Mouse (Mus musculus) heart, embryonic 15.5 days (tissue): ENCODE data around the gene Prkaa2. TPM values are rescaled to one million over a fixed set of nuclear protein-coding genes. Genes with fewer than 3 reads are reported as not detected.

Experiments used
- ATAC-seq: fragments of 200-750 bp; cut with Nextera tagmentation; replicated peaks from 2 replicates; pipeline ENCODE4 v1.8.0; 2017; ENCODE audit warnings: low read depth, moderate TSS enrichment; ENCODE audit not compliant: insufficient number of reproducible peaks, insufficient read depth, low FRiP score
- H3K27ac ChIP-seq: fragments of 300-500 bp; sonication (generic); 2 replicates; pipeline ENCODE4 v1.5.1; 2015; ENCODE audit warnings: mild to moderate bottlenecking, inconsistent platforms
- H3K27me3 ChIP-seq: fragments of 300-500 bp; sonication (generic); 2 replicates; pipeline ENCODE4 v1.6.1; 2015; ENCODE audit warnings: inconsistent platforms
- H3K36me3 ChIP-seq: fragments of 300-500 bp; sonication (generic); 2 replicates; pipeline ENCODE4 v1.6.1; 2015; ENCODE audit warnings: mild to moderate bottlenecking, inconsistent platforms
- H3K4me1 ChIP-seq: fragments of 300-500 bp; sonication (generic); replicated peaks from 2 replicates; pipeline ENCODE4 v1.6.1; 2015; ENCODE audit warnings: inconsistent platforms
- H3K4me2 ChIP-seq: fragments of 300-500 bp; sonication (generic); 2 replicates; pipeline ENCODE4 v1.6.1; 2015; ENCODE audit warnings: inconsistent platforms, mild to moderate bottlenecking, moderate library complexity
- H3K4me3 ChIP-seq: fragments of 300-500 bp; sonication (generic); 2 replicates; pipeline ENCODE4 v1.5.1; 2015; ENCODE audit warnings: mild to moderate bottlenecking, inconsistent platforms
- H3K9ac ChIP-seq: fragments of 300-500 bp; sonication (generic); 2 replicates; pipeline ENCODE4 v1.6.1; 2015; ENCODE audit warnings: mild to moderate bottlenecking, inconsistent platforms
- H3K9me3 ChIP-seq: fragments of 300-500 bp; sonication (generic); replicated peaks from 2 replicates; pipeline ENCODE4 v1.6.1; 2016; ENCODE audit warnings: inconsistent platforms
- WGBS: fragments of 180-500 bp; shearing (Covaris S2); methylation state at CpG from one replicate; pipeline ENCODE4 v1.1.7; 2015; ENCODE audit warnings: mixed read lengths; 5-methylcytosine and 5-hydroxymethylcytosine counted together
- polyA plus RNA-seq: library from polyadenylated mRNA; unstranded; fragments of >200 nt; fragmentation: Nextera tagmentation; extraction: Ambion mirVana; gene quantifications from 2 replicates; pipeline ENCODE4 v1.2.1, GENCODE M21; 2015

Prkaa2 gene
- polyA plus RNA-seq, 1 experiment from 2014 or later, result 46.6 TPM

DNA sequence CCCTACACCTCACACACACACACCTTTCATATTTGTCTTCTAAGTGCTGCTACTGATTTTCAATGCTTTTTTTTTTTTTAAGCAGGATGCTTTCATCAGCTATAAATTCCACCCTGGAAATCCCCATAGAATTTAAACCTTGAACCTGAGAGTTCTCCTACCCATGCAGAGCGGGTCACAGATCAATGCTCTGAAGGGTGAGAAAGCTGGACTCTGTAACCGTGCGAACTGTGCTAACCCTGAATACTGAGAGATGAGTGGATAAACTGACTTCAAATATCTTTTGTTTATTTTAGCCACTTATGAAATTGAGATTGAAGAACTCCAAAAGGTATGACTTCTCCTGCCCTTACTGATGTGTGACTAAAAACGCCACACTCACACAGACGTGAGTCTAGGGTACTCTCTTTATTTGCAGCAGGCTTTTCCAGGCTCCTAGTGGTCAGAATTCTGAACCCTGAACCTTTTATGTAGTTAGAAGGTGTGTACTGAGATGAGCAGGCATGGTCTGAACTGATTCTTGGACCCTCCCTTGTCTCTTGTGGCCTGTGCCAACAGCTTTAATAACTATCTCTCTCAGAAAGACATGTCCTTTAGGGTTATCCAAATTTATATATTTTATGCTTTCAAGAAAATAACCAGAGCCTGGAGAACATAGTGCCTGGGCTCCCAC, 123.6 kb downstream of the Prkaa2 start:
- ATAC-seq, result no peak
- no peak overlapping the region for H3K27ac ChIP-seq
- no peaks in the 10 kb centered on the region for H3K36me3 ChIP-seq
- H3K9ac ChIP-seq, result no peak overlapping the region
- no peaks in the 10 kb centered on the region for H3K9me3 ChIP-seq
- no peak overlapping the region for H3K4me2 ChIP-seq
- WGBS, result 81% methylated on average over 5 of the region's 5 CpGs
- H3K4me3 ChIP-seq, result no peak overlapping the region
- no peaks in the 10 kb centered on the region for H3K4me1 ChIP-seq
- no peaks in the 10 kb centered on the region for H3K27me3 ChIP-seq

Other genes with a start within 250 kb of the Prkaa2 start
- 0.10 TPM in 1 of 2 replicates, not detected in the other for gene C8a, start 233.5 kb downstream of the Prkaa2 start, polyA plus RNA-seq
- 0.14 and 0.55 TPM in 2 replicates for gene Fyb2, start 196.4 kb downstream of the Prkaa2 start, polyA plus RNA-seq
- gene Plpp3, start 47.5 kb upstream of the Prkaa2 start, polyA plus RNA-seq, result 35.0 and 40.4 TPM in 2 replicates